Mouse (Mus musculus) liver, embryonic 11.5 days (tissue): ENCODE data around the gene Crim1. TPM values are rescaled to one million over a fixed set of nuclear protein-coding genes. Genes with fewer than 3 reads are reported as not detected.

Source experiments
- ATAC-seq: fragments of 200-750 bp; cut with Nextera tagmentation; replicated peaks from 2 replicates; pipeline ENCODE4 v1.8.0; 2017; ENCODE audit warnings: moderate number of reproducible peaks, mild to moderate bottlenecking, moderate TSS enrichment, moderate library complexity; ENCODE audit not compliant: low FRiP score
- DNase-seq: peaks from one replicate; pipeline ENCODE4 v3.0.0-alpha.2; 2017; ENCODE audit warnings: low spot score
- H3K27ac ChIP-seq: fragments of 300-500 bp; sonication (generic); 2 replicates; pipeline ENCODE4 v1.5.1; 2014; ENCODE audit warnings: mild to moderate bottlenecking, low read depth, low read length, control low read depth
- H3K27me3 ChIP-seq: fragments of 300-500 bp; sonication (generic); replicated peaks from 2 replicates; pipeline ENCODE4 v1.6.1; 2014; ENCODE audit warnings: low read length, mixed read lengths; ENCODE audit not compliant: control insufficient read depth, insufficient read depth
- H3K36me3 ChIP-seq: fragments of 300-500 bp; sonication (generic); 2 replicates; pipeline ENCODE4 v1.6.1; 2014; ENCODE audit warnings: mild to moderate bottlenecking, low read length, moderate library complexity, mixed read lengths; ENCODE audit not compliant: control insufficient read depth, insufficient read depth
- H3K4me1 ChIP-seq: fragments of 300-500 bp; sonication (generic); replicated peaks from 2 replicates; pipeline ENCODE4 v1.6.1; 2014; ENCODE audit warnings: low read length, mixed read lengths; ENCODE audit not compliant: control insufficient read depth, insufficient read depth
- H3K4me2 ChIP-seq: fragments of 300-500 bp; sonication (generic); 2 replicates; pipeline ENCODE4 v1.6.1; 2014; ENCODE audit warnings: mild to moderate bottlenecking, control low read depth, moderate library complexity
- H3K4me3 ChIP-seq: fragments of 300-500 bp; sonication (generic); 2 replicates; pipeline ENCODE4 v1.5.1; 2014; ENCODE audit warnings: low read depth, low read length, control low read depth
- H3K9ac ChIP-seq: fragments of 300-500 bp; sonication (generic); 2 replicates; pipeline ENCODE4 v1.6.1; 2014; ENCODE audit warnings: low read depth, low read length, control low read depth
- H3K9me3 ChIP-seq: fragments of 300-500 bp; sonication (generic); 2 replicates; pipeline ENCODE4 v1.6.1; 2016; ENCODE audit warnings: low read length, inconsistent platforms, mixed read lengths; ENCODE audit not compliant: control insufficient read depth
- WGBS: fragments of 180-500 bp; shearing (Covaris S2); extraction: QIAGEN DNeasy Blood & Tissue Kit; methylation state at CpG from one replicate; pipeline ENCODE4 v1.1.7; 2014; 5-methylcytosine and 5-hydroxymethylcytosine counted together
- polyA plus RNA-seq: library from polyadenylated mRNA; unstranded; fragments of >200 nt; fragmentation: Nextera tagmentation; extraction: Ambion mirVana; gene quantifications from 2 replicates; pipeline ENCODE4 v1.2.1, GENCODE M21; 2014

Gene Crim1
- polyA plus RNA-seq, 1 experiment from 2014 or later = 2.7 TPM

- 70% methylated on average over 3 of the region's 3 CpGs for WGBS
- peaks cover 16% of the 10 kb centered on the region for H3K4me1 ChIP-seq
- ATAC-seq (no peak), DNase-seq (no peak)
- no peaks in the 10 kb centered on the region; the same call in 1 of the 2 replicates for H3K27me3 ChIP-seq
- no peaks in the 10 kb centered on the region for H3K9me3 ChIP-seq
- no peak overlapping the region for H3K9ac ChIP-seq
- no peak overlapping the region for H3K27ac ChIP-seq
- H3K4me3 ChIP-seq = no peak overlapping the region
- H3K36me3 ChIP-seq = no peaks in the 10 kb centered on the region
- H3K4me2 ChIP-seq = peak overlapping the region; percentile 94; the same call in 1 of the 2 replicates
These were observed 2.7 kb downstream of the Crim1 start for GRCm38 (mm10) chr17:78202756-78203155.

GRCm38 (mm10) chr17:78203478-78203877 lies 3.4 kb downstream of the Crim1 start:
- H3K9ac ChIP-seq = no peak overlapping the region
- H3K4me1 ChIP-seq = peaks cover 16% of the 10 kb centered on the region
- ATAC-seq = no peak
- H3K27me3 ChIP-seq = no peaks in the 10 kb centered on the region; the same call in 1 of the 2 replicates
- H3K36me3 ChIP-seq = no peaks in the 10 kb centered on the region
- 54% methylated on average over 5 of the region's 5 CpGs for WGBS
- H3K4me3 ChIP-seq = no peak overlapping the region
- H3K4me2 ChIP-seq = no peak overlapping the region
- no peak overlapping the region for H3K27ac ChIP-seq
- no peak for DNase-seq
- H3K9me3 ChIP-seq = no peaks in the 10 kb centered on the region

- WGBS = 51% methylated on average over 2 of the region's 2 CpGs
- no peak overlapping the region for H3K27ac ChIP-seq
- H3K4me2 ChIP-seq = no peak overlapping the region
- no peaks in the 10 kb centered on the region for H3K36me3 ChIP-seq
- ATAC-seq (no peak), DNase-seq (no peak)
- H3K4me1 ChIP-seq = peaks cover 15% of the 10 kb centered on the region
- H3K4me3 ChIP-seq = no peak overlapping the region
- H3K9ac ChIP-seq = no peak overlapping the region; the same call in 1 of the 2 replicates
- no peaks in the 10 kb centered on the region for H3K9me3 ChIP-seq
- no peaks in the 10 kb centered on the region for H3K27me3 ChIP-seq
These were observed 6.4 kb downstream of the Crim1 start for GRCm38 (mm10) chr17:78206421-78206820.

GRCm38 (mm10) chr17:78207246-78207645 lies 7.2 kb downstream of the Crim1 start:
- Histone ChIP-seq H3K36me3 (no peaks in the 10 kb centered on the region), H3K4me3 (no peak overlapping the region), H3K27me3 (no peaks in the 10 kb centered on the region), H3K9me3 (no peaks in the 10 kb centered on the region), H3K27ac (no peak overlapping the region), H3K4me1 (peaks cover 7% of the 10 kb centered on the region), H3K9ac (no peak overlapping the region), H3K4me2 (no peak overlapping the region)
- no peak for ATAC-seq
- no peak for DNase-seq
- WGBS = 71% methylated on average over 3 of the region's 3 CpGs

- Histone ChIP-seq H3K36me3 (no peaks in the 10 kb centered on the region), H3K4me2 (no peak overlapping the region), H3K27ac (no peak overlapping the region), H3K4me3 (no peak overlapping the region), H3K27me3 (no peaks in the 10 kb centered on the region), H3K9me3 (no peaks in the 10 kb centered on the region), H3K4me1 (peaks cover 5% of the 10 kb centered on the region; the same call in 1 of the 2 replicates), H3K9ac (no peak overlapping the region)
- WGBS = 81% methylated on average over 3 of the region's 3 CpGs
- DNase-seq (no peak), ATAC-seq (no peak)
These were observed 8.8 kb downstream of the Crim1 start for GRCm38 (mm10) chr17:78208805-78209204.

GRCm38 (mm10) chr17:78209646-78210045 lies 9.6 kb downstream of the Crim1 start:
- H3K4me2 ChIP-seq = no peak overlapping the region
- no peak for DNase-seq
- H3K4me1 ChIP-seq = peaks cover 5% of the 10 kb centered on the region; the same call in 1 of the 2 replicates
- no peak overlapping the region for H3K9ac ChIP-seq
- no peak overlapping the region for H3K27ac ChIP-seq
- H3K27me3 ChIP-seq = no peaks in the 10 kb centered on the region
- H3K36me3 ChIP-seq = no peaks in the 10 kb centered on the region
- no peak overlapping the region for H3K4me3 ChIP-seq
- no peak for ATAC-seq
- 85% methylated on average over 2 of the region's 2 CpGs for WGBS
- H3K9me3 ChIP-seq = no peaks in the 10 kb centered on the region

GRCm38 (mm10) chr17:78211881-78212280 lies 11.8 kb downstream of the Crim1 start:
- H3K4me3 ChIP-seq = no peak overlapping the region
- peaks cover 2% of the 10 kb centered on the region; the same call in 1 of the 2 replicates for H3K4me1 ChIP-seq
- 71% methylated on average over 5 of the region's 5 CpGs for WGBS
- no peak overlapping the region for H3K4me2 ChIP-seq
- ATAC-seq = no peak
- H3K9me3 ChIP-seq = no peaks in the 10 kb centered on the region
- H3K9ac ChIP-seq = no peak overlapping the region
- no peaks in the 10 kb centered on the region for H3K36me3 ChIP-seq
- H3K27ac ChIP-seq = no peak overlapping the region
- no peaks in the 10 kb centered on the region for H3K27me3 ChIP-seq
- DNase-seq = no peak

- Histone ChIP-seq H3K4me2 (no peak overlapping the region), H3K27me3 (no peaks in the 10 kb centered on the region), H3K4me3 (no peak overlapping the region), H3K27ac (no peak overlapping the region), H3K4me1 (no peaks in the 10 kb centered on the region), H3K9ac (no peak overlapping the region), H3K36me3 (no peaks in the 10 kb centered on the region), H3K9me3 (no peaks in the 10 kb centered on the region)
- no peak for DNase-seq
- ATAC-seq = no peak
- 69% methylated on average over 6 of the region's 6 CpGs for WGBS
These were observed 13.1 kb downstream of the Crim1 start for GRCm38 (mm10) chr17:78213128-78213527.

- Histone ChIP-seq H3K36me3 (no peaks in the 10 kb centered on the region), H3K4me3 (no peak overlapping the region), H3K4me2 (no peak overlapping the region), H3K27me3 (no peaks in the 10 kb centered on the region), H3K4me1 (peaks cover 2% of the 10 kb centered on the region; the same call in 1 of the 2 replicates), H3K9me3 (no peaks in the 10 kb centered on the region), H3K9ac (no peak overlapping the region), H3K27ac (no peak overlapping the region)
- ATAC-seq (no peak), DNase-seq (no peak)
- 63% methylated on average over 3 of the region's 3 CpGs for WGBS
These were observed 16.5 kb downstream of the Crim1 start for GRCm38 (mm10) chr17:78216526-78216925.
